Mouse (Mus musculus): ENCODE results near the gene Smim5.

DNA sequence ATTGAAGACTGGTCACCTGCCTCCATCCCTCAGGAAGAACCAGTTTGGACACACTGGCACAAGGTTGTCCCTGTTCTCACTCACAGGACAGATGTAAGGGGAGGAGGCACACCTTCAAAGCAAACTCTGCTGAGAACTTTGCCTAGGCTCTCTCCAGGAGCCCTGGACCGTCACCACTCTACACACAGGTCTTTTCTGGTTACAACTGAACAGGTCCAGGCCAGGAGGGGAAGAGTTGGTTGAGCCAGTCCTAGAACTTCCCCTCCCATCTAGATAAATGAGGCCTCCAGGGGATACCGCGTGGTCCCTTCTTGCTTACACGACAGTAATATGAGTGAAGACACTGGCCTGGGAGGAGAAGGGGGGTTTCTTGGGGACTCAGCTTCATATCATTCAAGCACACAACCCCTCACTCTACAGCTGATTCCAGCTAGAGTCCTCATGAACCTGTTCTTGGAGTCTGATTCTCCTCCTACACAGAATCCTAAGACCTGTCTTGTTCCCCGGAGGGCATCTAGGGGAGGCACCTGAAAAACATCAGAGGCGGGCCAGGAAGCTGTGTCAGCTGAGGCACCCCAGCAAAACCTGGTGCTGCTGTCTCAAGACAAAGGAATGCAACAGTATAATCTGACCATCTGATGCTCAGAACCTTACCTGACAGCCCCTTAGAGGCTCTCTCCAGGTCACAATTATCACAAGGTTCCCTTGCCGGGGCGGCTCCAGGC is 4.6 kb downstream of the Smim5 start:
- TF ChIP-seq TAL1 (IDR thresholded peaks at IDR 0.05; ENCODE audit: low read length) (no peak), GATA1 (IDR thresholded peaks at IDR 0.05; ENCODE audit: low read length) (no peak)
